Mouse (Mus musculus): ENCODE measurements around the gene Cope. TPM values are rescaled to one million over a fixed set of nuclear protein-coding genes. Genes with fewer than 3 reads are reported as not detected.

Gene Cope
- polyA plus RNA-seq, 1 experiment from 2014 or later, result 303 TPM

DNA sequence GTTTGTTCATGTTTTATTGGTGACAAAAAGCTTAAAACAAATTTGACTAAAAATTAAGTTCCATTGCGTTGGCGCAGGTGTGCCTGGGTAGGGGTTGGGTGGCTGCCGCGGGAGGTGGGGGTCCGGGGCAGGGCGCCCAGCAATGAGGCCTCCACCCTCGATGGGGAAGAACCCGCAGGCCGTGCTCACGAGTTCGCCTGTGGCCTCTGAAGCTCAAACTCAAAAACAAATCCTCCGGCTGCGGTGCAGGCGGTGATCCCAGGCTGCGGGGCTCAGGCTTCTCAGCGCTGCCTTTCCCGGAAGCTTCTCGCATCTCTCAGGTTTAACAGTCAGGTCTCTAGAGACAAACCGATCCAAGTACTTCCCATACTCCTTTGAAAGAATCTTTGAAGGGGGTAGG is 29.2 kb downstream of the Cope start:
- no peak for DNase-seq
- Histone ChIP-seq H3K4me2 (no peak overlapping the region), H3K9me3 (ENCODE audit: low read depth, low read length) (no peaks in the 10 kb centered on the region), H3K4me1 (ENCODE audit: insufficient read depth) (peaks cover 13% of the 10 kb centered on the region), H3K9ac (no peak overlapping the region), H3K4me3 (ENCODE audit: low read depth, low read length) (no peak overlapping the region), H3K27me3 (ENCODE audit: insufficient read depth, low read length) (no peaks in the 10 kb centered on the region), H3K27ac (ENCODE audit: low read depth) (no peak overlapping the region), H3K36me3 (ENCODE audit: insufficient read depth) (peaks cover 59% of the 10 kb centered on the region)
- 64% methylated on average over 19 of the region's 19 CpGs for WGBS
- no peak for TF ChIP-seq CTCF (IDR thresholded peaks at IDR 0.05; ENCODE audit: low read depth)
- ATAC-seq (ENCODE audit: insufficient read depth), result no peak

DNA sequence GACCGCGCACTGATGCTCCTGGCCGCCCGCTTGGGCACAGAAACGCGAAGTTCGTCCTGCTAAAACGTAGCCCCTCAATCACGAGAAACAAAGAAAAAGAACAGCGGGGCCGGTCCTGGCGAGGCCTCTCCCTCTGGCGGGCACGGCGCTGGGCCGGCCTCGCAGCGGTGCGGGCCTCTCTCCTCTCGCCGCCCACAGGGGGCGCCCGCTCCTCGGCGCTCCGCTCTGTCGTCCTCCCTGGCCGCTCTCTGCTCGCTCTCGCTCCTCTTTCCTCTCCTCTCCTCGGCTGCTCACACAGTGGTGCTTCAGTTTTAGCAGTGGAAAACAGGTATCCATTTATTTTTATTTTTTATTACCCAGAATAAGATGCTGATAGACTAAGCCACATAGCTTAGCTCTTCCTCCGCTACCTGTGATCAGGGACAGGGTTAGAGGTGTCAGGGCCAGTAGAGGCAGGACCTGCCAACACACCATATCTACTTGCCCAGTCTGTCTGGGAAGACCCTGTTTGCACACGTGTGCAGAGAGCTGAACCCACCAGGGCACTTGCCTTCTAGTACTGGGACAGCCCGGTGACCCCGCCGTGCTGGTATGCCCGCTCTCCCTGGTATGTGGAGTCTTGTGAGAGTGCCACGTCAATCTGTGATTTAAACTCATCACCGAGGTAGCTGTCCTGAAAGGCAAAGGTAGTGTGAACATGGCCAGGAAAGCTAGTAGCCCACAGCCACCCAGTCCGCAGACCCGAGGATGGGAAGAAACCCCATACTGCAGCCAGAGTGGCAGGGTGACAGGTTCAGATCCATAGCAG is 30.0 kb downstream of the Cope start:
- Histone ChIP-seq H3K4me3 (ENCODE audit: low read depth, low read length) (no peak overlapping the region), H3K9me3 (ENCODE audit: low read depth, low read length) (no peaks in the 10 kb centered on the region), H3K27me3 (ENCODE audit: insufficient read depth, low read length) (no peaks in the 10 kb centered on the region), H3K4me1 (ENCODE audit: insufficient read depth) (peaks cover 13% of the 10 kb centered on the region), H3K27ac (ENCODE audit: low read depth) (no peak overlapping the region), H3K36me3 (ENCODE audit: insufficient read depth) (peaks cover 66% of the 10 kb centered on the region), H3K4me2 (no peak overlapping the region), H3K9ac (no peak overlapping the region)
- 26% methylated on average over 41 of the region's 41 CpGs for WGBS
- peak; percentile 73 for TF ChIP-seq CTCF (IDR thresholded peaks at IDR 0.05; ENCODE audit: low read depth)
- ATAC-seq (ENCODE audit: insufficient read depth) (peak; percentile 70), DNase-seq (peak; percentile 91)

DNA sequence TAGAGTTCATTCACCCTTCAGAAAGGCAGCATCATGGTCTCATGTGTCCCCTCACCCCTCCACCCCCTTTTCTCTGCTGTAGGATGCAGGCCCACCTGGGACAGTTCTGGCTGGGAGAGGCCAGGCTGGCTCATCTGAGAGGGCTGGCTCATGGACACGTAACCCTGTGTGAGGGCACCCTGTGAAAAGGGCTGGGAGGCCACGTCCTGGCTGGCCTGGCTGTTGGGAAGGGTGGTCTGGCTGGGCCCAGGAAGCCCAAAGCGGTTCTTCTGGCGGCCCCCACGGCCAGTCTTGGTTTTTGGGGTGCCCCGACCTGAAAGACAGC is 30.5 kb downstream of the Cope start:
- Histone ChIP-seq H3K4me1 (ENCODE audit: insufficient read depth) (peaks cover 13% of the 10 kb centered on the region), H3K27me3 (ENCODE audit: insufficient read depth, low read length) (no peaks in the 10 kb centered on the region), H3K9ac (no peak overlapping the region), H3K27ac (ENCODE audit: low read depth) (no peak overlapping the region), H3K36me3 (ENCODE audit: insufficient read depth) (peaks cover 72% of the 10 kb centered on the region), H3K4me2 (no peak overlapping the region), H3K9me3 (ENCODE audit: low read depth, low read length) (no peaks in the 10 kb centered on the region), H3K4me3 (ENCODE audit: low read depth, low read length) (no peak overlapping the region)
- 92% methylated on average over 6 of the region's 6 CpGs for WGBS
- no peak for TF ChIP-seq CTCF (IDR thresholded peaks at IDR 0.05; ENCODE audit: low read depth)
- DNase-seq, result no peak
- ATAC-seq (ENCODE audit: insufficient read depth), result no peak

DNA sequence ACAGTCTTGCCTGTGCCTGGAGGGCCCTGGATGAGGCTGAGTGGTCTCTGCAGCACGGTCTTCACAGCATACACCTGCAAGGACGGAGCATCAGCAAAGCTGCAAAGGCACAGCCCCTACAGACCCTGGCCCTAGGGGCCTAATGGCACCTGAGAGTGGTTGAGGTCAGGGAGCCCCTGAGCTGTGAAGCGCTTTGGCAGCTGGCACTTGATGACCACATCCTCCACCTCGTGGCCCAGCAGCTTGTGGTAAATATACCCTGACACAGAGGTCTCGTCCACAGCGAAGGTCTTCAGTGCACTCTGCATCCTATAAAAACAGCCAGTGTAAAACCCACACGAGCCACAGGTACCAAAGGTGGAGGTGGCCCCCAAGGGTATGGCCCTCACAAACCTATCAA is 36.6 kb downstream of the Cope start:
- ATAC-seq (ENCODE audit: insufficient read depth), result no peak
- Histone ChIP-seq H3K9me3 (ENCODE audit: low read depth, low read length) (no peaks in the 10 kb centered on the region), H3K4me3 (ENCODE audit: low read depth, low read length) (no peak overlapping the region), H3K27me3 (ENCODE audit: insufficient read depth, low read length) (no peaks in the 10 kb centered on the region), H3K4me1 (ENCODE audit: insufficient read depth) (no peaks in the 10 kb centered on the region), H3K27ac (ENCODE audit: low read depth) (no peak overlapping the region), H3K36me3 (ENCODE audit: insufficient read depth) (peaks cover 99% of the 10 kb centered on the region), H3K9ac (no peak overlapping the region), H3K4me2 (no peak overlapping the region)
- DNase-seq, result no peak
- TF ChIP-seq CTCF (IDR thresholded peaks at IDR 0.05; ENCODE audit: low read depth), result no peak
- WGBS, result 88% methylated on average over 7 of the region's 7 CpGs

DNA sequence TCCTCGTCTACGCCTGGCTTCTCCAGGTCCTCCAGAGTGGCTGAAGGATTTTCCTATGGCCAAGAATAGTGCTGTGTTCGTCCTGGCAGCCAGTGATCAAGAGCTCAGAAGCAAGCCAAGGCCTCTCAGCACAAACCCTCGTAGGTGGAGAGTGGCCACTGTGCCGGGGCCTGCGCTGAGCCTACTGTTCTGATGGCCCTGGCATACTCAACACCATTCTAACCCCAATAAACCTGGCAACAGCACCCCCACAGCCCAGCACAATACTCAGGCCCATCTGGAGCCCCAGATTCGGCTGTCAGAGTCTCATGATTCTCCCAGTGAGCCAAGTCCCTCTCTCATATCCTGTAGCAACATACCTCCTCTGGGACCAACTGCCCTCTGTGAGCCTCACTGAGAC is 38.3 kb downstream of the Cope start:
- H3K27ac ChIP-seq (ENCODE audit: low read depth), result no peak overlapping the region
- peaks cover 86% of the 10 kb centered on the region for H3K36me3 ChIP-seq (ENCODE audit: insufficient read depth)
- WGBS, result 88% methylated on average over 7 of the region's 7 CpGs
- H3K27me3 ChIP-seq (ENCODE audit: insufficient read depth, low read length), result no peaks in the 10 kb centered on the region
- ATAC-seq (ENCODE audit: insufficient read depth) (no peak), DNase-seq (no peak)
- TF ChIP-seq CTCF (IDR thresholded peaks at IDR 0.05; ENCODE audit: low read depth), result no peak
- no peak overlapping the region for H3K4me3 ChIP-seq (ENCODE audit: low read depth, low read length)
- no peak overlapping the region for H3K9ac ChIP-seq
- no peaks in the 10 kb centered on the region for H3K4me1 ChIP-seq (ENCODE audit: insufficient read depth)
- no peaks in the 10 kb centered on the region for H3K9me3 ChIP-seq (ENCODE audit: low read depth, low read length)
- H3K4me2 ChIP-seq, result no peak overlapping the region

DNA sequence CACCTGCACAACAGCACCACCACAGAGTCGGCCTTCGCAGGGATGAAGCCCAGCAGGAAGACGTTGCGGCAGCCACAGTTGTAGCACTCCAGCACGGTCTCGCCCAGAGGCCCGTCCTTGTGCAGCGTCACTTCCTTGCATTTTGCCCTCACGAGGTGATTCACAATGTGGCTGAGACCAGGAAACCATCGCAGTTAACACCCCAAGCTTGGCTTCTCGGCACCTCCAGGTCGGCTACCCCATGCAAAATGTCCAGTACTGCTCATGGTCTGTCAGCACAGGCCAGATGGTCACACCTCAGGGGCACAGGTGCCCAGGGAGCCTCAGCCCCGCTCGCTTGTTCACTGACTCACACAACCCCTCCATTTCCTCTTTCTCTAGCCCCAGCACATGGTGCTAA is 39.7 kb downstream of the Cope start:
- H3K9ac ChIP-seq, result no peak overlapping the region
- no peak overlapping the region for H3K27ac ChIP-seq (ENCODE audit: low read depth)
- WGBS, result 87% methylated on average over 14 of the region's 14 CpGs
- no peaks in the 10 kb centered on the region for H3K4me1 ChIP-seq (ENCODE audit: insufficient read depth)
- peaks cover 80% of the 10 kb centered on the region for H3K36me3 ChIP-seq (ENCODE audit: insufficient read depth)
- no peak overlapping the region for H3K4me3 ChIP-seq (ENCODE audit: low read depth, low read length)
- H3K27me3 ChIP-seq (ENCODE audit: insufficient read depth, low read length), result no peaks in the 10 kb centered on the region
- DNase-seq (no peak), ATAC-seq (ENCODE audit: insufficient read depth) (no peak)
- no peaks in the 10 kb centered on the region for H3K9me3 ChIP-seq (ENCODE audit: low read depth, low read length)
- TF ChIP-seq CTCF (IDR thresholded peaks at IDR 0.05; ENCODE audit: low read depth), result no peak
- H3K4me2 ChIP-seq, result no peak overlapping the region

DNA sequence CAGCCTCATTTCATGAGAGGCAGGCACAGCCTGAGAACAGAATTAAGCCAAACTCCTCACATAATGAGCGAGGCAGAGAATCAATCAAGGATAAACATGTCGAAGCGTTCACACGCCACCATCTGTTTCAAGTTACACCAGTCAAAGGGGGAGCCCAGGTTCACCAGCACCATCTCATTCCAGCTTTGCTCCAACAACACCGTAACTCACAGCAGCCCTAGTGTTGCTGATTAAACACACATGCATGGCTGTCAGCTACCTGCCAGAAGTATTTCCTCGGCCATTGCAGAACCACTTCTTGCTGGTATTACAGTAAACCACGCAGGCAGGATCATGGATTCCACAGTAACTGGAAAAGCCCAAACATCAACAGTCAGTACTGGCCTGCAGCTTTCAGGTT is 40.8 kb downstream of the Cope start:
- WGBS, result 66% methylated on average over 7 of the region's 7 CpGs
- H3K4me1 ChIP-seq (ENCODE audit: insufficient read depth), result no peaks in the 10 kb centered on the region
- no peaks in the 10 kb centered on the region for H3K9me3 ChIP-seq (ENCODE audit: low read depth, low read length)
- DNase-seq (no peak), ATAC-seq (ENCODE audit: insufficient read depth) (no peak)
- H3K27me3 ChIP-seq (ENCODE audit: insufficient read depth, low read length), result no peaks in the 10 kb centered on the region
- TF ChIP-seq CTCF (IDR thresholded peaks at IDR 0.05; ENCODE audit: low read depth), result no peak
- no peak overlapping the region for H3K27ac ChIP-seq (ENCODE audit: low read depth)
- H3K9ac ChIP-seq, result no peak overlapping the region
- H3K4me2 ChIP-seq, result no peak overlapping the region
- H3K36me3 ChIP-seq (ENCODE audit: insufficient read depth), result peaks cover 78% of the 10 kb centered on the region
- H3K4me3 ChIP-seq (ENCODE audit: low read depth, low read length), result no peak overlapping the region

Measured in lung, embryonic 14.5 days (tissue).